Mouse (Mus musculus): ENCODE measurements around the gene Hoxb7.
A peak's percentile ranks its signal among the peaks of the same experiment; 100 is the strongest.

Gene Hoxb7

DNA sequence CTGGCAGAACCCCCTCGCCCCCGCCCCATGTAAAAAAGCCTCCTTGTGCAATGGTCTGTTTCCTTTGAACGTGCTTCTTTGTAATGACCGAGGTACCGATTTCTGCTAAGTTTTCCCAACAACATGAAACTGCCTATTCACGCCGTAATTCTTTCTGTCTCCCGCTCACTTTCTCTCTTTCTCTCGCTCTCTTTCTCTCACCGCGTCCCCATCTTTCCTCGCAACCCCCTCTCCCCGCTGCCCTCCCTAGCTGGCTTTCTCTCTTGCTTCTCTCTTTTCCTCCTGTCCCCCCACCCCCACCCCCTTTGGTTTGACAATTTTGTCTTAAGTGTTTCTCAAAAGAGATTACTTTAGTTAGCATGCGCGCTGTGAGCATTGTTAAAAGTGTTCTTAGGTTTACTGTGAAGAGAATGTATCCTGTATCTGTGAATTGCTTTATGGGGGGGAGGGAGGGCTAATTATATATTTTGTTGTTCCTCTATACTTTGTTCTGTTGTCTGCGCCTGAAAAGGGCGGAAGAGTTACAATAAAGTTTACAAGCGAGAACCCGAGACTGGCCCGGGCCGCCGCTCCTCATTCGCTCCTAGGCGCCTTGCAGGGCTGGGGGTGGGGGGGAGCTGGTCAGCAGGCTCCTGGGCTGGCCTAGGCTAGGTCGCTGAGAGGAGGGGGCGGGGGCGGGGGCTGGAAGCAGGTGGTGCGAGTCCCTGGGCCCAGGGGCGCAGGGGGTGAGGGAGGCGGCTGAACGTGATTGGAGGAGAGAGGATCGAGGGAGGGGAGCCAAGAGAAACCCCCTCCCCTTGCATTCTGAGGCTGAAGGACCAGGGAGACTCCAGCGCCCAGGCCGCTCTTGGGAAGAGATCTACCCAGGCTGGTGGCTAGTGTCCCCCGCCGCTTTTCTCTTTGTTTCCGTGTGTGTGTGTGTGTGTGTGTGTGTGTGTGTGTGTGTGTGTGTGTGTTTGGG is 1.4 kb upstream of the Hoxb7 start:
- DNase-seq (ENCODE audit: low spot score) = no peak

DNA sequence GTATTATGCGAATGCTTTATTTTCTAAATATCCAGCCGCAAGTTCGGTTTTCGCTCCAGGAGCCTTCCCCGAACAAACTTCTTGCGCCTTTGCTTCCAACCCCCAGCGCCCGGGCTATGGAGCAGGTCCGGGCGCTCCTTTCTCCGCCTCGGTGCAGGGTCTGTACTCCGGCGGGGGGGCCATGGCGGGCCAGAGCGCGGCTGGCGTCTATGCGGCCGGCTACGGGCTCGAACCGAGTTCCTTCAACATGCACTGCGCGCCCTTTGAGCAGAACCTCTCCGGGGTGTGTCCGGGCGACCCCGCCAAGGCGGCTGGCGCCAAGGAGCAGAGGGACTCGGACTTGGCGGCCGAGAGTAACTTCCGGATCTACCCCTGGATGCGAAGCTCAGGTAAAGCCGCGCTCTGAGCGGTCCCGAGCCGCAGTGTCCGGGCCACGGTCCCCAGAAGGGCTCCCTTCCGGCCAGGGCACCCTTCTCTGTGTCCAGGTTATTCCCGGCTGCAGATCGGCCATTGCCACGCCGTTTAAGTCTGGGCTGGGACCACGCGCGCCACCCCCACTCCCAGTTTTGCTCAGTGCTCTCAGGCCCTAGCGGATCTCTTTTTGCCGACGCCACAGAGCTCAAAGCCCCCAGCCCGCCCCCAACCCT is 439 bp downstream of the Hoxb7 start:
- no peak for DNase-seq (ENCODE audit: low spot score)

DNA sequence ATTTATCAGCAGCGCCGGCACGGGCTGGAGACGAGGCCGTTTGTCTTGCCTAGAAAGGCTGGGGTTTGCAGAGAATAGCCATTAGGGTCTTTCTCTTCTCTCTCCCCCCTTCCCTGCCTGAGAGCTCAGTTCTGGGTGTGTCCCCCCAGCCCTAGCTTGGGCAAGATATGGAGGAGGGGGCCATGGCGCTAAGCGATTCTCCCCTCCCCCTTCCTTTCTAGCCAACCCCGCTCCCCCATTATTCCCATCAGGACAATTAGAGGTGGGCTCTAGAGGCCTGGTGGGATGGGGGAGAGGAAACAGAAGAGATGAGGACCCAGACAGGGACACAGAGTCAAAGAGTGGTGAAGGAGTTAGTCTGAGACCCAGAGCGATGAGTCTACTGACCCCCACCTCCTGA is 988 bp downstream of the Hoxb7 start:
- no peak for DNase-seq (ENCODE audit: low spot score)

DNA sequence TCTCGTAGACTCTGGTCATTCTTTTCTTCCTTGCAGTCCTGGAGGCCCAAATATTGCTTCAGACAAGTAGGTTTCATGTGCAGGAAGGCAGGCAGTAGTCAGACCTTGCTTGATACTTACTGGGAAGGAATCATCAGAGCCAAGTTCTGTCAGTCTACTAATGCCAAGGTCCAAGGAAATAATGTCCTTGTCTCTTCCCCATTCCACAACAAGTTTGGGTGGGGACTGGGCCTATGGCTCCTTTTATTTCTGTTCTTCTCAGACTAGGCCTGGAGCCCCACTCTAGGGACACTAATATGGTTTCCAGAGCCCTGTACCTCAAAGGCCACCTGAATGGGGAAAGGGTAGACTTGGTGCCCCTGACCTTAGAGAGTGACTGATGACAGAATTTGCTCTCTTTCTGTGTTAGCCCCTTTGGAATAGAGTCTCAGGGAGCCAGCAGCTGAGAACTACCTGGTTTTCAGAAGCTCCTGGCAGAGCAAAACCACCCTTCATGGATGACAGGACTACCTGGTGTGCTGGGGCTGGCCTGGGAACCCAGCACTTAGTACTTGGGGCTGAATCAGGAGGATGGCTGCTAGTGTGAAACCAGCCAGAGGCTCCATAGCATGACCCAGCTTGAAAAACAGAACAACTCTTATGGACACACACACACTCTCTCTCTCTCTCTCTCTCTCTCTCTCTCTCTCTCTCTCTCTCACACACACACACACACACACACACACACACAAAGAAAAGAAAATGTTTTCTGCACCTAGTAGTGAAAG is 2.2 kb downstream of the Hoxb7 start:
- no peak for DNase-seq (ENCODE audit: low spot score)

DNA sequence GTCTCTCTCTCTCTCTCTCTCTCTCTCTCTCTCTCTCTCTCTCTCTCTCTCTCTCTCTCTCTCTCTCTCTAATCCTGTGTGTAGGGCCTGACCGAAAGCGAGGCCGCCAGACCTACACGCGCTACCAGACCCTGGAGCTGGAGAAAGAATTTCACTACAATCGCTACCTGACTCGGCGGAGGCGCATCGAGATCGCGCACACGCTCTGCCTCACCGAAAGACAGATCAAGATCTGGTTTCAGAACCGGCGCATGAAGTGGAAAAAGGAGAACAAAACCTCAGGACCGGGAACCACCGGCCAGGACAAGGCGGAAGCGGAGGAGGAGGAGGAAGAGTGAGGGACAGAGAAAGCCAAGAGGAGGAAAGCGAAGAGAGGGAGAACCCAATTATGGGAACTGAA is 2.9 kb downstream of the Hoxb7 start:
- no peak for DNase-seq (ENCODE audit: low spot score)

DNA sequence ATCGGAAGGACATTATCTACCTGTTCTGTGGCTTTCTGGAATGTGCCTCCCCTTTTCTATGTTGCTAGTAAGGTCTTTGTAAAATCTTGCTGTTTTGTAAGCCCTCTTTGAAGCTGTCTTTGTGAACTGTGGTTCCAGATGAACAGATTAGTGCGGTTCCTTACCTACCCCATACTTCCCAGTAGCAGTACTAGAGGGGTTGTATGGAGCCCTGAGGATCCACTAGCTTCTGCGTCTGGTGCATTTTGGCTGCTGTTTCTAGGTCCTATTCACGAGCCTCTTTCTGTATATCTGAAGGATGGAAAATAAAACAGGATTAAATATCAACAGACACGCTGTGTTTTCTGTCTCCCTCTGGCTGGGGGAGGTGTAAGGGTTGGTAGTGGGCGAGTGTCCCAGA is 3.4 kb downstream of the Hoxb7 start:
- DNase-seq (ENCODE audit: low spot score) = no peak

DNA sequence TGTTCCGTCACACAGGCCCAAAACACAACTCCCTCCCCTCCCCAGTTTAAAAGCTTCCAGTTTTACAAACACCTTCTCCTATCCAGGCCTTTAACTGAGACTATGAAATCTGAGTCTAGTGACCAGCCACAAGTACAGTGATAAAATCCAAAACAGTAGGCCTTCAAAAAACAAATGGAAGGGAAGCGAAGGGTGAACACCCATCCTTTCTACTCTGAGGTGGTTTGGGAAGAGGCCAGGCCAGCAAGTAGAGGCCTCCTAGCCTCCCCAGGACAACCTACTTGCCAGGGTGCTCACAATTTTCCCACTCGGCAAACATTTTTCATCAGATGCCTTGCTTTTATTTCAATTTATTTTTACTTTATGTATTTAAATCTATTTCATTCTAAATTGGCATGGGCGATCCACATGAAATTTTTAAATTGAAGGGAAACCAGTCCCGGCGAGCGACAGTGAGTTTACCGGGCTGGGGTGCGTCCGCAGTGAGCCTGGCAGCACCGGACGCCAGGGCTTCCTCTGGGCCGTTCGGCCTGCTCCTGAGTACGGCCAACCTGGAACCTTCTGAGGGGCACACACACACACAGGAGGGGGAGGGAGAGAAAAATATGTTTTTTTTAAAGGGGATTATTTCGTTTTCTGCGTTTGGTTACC is 4.4 kb downstream of the Hoxb7 start:
- no peak for DNase-seq (ENCODE audit: low spot score)

DNA sequence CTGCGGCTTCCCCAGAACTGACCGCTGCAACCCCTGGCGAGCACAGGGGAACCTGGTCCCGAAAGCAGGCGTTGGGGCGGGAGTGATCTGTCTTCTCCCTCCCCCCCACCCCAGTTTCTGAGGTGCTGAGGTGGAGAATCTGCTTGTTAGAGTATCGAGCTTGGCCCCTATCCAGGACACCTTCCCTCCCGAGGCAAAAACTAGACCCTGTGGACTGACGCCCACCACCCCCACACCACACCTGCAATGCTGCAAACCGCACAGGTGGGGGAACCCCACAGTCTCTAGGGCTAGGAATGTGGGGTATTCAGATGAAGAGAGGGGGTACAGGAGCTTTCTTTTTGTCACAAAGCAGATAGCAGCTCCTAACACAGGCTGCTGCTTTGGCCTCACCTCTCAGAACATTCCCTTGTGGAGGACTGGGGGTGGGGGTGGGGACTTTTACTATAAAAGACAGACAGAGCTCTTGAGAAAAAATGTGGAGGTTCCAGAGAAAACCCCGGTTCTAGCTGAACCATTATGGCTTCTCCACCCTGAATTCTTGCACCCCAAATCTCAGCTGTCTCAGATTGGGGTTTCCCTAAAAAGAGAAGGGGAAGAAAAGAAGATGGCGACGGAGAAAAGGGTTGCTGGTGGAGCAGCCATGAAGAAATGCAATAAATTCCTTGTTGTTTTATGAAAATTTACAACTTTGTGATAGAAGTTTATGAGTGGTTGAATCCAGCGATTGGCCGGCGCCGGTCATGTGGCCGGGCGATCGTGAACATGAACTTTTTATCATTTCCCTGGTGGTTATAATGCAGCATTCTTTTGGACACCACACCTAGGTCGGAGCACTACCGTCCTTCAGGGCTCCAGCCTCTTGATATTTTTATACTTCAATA is 5.5 kb downstream of the Hoxb7 start, which contains the start of gene Hoxb6:
Gene Hoxb6, plus strand, starts transcription at position 796 of the 884 bp plus-strand sequence.
- DNase-seq (ENCODE audit: low spot score) = no peak

DNA sequence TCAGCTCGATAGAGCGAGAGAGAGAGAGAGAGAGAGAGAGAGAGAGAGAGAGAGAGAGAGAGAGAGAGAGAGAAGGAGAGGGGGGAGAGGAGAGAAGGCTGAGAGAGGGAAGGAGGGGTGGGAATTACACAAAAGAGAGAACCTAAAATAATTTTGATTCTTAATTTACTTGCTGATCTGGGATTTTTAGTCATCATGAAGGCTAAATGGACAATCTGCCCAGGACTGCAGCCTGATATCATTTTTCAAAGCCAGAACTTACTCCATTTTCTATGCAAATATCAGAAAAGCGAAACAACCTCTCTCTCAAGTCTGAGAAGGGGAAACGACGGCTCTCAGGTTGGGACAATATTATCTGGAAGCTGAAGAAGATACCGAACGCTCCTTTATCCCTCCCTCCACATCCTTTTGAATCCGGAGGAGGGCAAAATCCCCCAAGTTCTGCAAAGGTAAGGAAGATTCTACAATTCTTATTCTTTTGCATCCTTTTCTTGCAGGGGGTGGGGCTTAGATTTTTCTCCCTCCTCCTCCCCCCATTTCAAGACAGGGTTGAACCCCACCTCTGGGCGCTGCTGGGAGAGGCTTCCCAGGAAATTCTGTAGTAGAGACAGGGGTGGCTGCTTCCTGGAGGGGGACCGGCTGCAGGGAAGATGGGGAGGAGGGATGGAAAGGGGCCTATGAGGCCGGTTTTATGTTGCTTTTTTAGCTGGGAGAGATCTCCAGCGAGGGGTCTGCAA is 6.3 kb downstream of the Hoxb7 start:
- no peak for DNase-seq (ENCODE audit: low spot score)

DNA sequence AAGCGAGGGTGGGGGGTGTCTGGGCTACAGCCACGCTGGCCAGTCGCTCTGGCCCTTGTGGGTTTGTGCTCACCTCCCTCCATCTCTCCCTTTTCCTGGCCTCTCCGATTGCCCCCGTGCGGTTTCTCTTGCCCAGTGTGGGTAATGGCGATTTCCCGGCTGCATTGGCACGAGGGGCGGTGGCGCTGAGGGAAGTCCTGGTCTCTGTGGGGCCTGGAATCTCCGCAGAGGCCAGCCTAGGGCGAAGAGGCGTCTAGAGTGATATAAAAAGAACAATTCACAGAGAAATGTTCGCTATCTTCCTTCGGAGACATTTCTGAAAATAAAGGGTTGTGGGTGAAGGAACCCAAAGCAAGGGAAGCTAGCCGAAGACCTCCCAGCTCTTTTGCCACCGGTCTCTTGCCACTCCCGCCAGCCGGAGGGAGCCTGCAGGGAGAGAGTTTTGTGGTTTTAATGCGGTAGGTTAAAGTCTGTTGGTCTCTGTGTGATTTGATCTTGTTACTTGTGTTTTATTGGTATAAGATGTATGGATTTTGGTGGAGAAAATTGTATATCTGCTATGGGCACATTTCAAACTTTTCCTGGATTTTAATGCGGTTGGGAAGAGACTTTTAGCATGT is 7.0 kb downstream of the Hoxb7 start:
- no peak for DNase-seq (ENCODE audit: low spot score)

DNA sequence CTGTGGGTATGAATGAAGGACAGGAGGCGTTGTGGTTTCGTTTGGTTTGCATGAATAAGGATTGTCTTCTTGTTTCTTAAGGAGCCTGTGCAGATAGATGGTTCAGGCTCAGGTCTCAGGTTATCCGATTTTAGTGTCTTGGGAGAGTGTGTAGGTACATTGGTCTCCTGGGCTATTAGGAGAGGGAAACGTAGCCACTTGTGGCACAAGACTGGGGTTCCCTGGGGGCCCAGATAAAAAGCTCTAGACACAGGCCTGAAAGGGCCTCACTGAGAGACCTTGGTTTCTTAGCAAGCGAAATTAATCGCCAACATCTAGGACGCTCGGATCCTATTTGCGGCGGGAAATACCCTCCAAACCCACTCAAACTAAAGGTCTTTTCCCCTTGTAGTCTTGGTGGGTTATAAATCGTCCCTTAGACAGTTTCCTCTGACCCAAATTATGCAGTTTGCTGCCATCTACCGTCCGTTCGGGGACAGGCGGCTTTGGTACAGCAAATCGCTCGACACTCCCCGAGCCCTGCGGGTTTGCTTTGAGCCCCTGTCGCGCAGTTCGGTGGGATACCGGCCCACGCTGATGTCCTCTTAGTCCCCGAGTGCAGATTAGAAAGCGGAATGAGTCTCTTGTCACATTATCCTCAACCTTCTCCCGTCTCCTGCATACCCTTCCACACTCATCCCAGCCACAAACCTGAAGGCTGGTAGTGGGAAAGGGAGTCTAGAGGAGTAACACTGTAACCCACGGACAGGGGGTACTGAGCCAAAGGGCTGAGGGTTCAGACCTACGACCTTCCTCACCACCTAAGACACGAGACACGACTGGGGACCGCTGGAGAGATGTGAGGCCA is 8.0 kb downstream of the Hoxb7 start:
- peak; percentile 69 for DNase-seq (ENCODE audit: low spot score)

DNA sequence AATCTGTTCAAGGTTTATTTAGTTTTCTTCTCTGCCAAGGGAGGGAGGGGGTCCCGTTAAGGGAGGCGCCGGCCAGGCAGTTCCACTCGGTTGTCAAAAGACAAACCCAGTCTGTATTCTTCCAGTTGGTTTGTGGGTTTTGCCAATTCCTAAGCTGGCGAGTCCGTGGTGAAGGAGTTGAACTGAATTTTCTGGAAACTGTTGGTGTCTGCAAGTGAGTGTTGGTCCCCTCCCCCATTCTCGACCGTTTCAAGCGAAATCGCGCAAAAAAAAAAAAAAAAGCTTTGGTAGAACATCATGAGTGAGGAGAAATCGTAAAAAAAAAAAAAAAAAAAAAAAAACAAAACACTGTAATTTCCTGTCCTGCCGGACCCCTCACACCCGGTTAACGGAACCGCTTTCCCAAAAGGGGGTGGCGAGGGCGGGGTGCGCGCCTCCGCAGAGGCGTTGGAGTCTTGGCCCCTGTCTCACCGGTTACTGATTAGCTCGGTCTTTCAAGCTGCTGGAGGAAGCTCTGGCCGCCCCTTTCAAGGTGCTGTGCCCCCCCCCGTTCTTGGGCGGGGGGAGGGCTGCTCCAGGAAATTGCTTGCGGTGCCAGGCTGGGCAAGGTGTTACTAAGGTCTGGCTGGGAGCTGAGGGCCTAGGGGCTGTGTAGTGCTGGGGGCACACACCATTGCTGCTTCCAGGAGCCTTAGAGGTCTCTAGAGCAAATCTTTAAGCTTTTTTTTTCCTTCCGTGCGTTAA is 8.8 kb downstream of the Hoxb7 start:
- DNase-seq (ENCODE audit: low spot score) = no peak

DNA sequence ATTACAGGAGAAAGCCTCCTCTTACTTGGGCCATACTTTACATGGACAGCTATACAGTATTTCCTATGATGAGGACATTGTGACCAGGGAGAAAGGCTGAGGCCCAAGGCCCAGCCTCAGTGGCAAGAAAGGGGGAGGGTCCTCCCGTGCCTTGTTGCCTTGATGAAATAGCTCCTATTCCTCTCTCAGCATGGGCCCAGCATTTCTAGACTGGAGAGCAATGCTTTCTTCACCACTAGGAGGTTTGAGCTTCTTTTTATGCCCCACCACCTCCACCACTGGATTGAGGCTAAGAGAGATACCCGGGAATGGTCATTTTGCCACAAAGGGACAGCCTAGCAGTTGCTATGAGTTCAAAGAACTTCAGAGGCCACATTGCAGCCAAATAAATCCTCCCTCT is 10.6 kb downstream of the Hoxb7 start:
- no peak for DNase-seq (ENCODE audit: low spot score)

DNA sequence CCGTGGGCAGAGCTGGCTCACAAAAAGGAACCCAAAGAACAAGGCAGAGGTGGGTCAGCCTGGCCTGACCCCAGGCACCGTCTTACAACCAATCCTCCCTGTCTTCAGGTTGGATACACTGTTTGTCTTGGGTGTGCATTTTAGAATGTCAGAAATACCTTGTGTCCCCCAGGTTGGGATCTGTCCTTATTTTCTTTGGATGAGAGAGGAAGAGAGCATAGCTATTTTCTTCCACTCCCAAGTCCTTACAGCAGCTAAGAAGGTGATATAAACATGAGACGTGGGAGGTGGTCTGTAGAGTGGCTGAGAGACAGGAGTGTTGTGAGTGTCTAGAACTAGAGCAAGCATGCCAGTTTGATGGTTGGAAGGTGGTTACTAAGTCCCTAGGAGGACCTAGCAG is 11.0 kb downstream of the Hoxb7 start:
- DNase-seq (ENCODE audit: low spot score) = no peak

DNA sequence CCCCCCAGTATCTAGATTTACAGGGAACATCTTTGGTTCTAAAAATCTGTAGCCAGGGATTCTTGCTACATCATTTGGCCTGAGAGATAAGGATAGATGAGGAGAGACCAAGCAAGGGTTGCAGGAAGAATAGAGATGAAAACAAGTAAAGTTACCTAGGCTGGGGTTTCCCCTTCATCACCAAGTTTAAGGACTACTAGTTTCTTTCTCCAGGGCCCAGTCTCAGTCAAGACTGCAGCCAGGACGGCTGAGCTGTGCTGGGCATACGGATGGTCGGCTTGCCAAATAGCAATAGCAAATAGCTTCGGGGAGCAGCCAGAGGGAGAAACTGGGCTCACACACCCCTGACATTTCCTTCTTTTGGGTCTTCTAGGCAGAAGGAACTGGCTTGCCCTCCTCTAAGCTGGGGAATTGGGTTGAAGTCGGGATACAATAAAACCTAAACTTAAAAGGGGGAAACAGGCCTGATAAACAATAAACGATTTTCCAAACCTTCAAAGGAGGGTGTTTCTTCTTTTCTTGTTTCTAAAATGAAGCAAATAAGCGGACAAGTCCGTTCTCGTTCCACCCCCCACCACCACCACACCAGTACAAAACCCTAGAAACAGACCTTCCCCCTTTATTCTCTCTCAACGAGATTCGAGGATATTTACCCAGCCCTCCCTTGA is 11.7 kb downstream of the Hoxb7 start:
- no peak for DNase-seq (ENCODE audit: low spot score)

DNA sequence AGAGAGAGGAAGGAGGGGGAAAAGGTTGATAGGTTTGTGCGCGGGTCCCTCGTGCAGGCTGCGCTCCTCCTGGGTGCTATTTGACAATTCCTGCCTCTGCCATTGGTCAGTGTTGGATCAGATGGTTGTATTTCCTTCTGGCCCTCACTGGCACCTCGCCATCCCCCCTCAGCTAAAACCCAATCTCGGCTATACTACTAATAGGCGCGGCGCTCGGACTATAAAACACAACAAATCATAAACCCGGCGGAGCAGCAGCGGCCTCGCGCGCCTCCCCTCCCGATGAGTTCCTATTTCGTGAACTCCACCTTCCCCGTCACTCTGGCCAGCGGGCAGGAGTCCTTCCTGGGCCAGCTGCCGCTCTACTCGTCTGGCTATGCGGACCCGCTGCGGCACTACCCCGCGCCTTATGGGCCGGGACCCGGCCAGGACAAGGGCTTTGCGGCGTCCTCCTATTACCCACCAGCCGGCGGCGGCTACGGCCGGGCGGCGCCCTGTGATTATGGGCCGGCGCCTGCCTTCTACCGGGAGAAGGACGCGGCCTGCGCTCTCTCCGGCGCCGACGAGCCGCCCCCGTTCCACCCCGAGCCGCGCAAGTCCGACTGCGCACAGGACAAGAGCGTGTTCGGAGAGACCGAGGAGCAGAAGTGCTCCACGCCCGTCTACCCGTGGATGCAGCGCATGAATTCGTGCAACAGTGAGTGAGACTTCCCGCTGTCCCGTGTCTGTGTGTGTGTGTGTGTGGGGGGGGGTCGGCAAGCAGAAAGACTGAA is 12.7 kb downstream of the Hoxb7 start:
- DNase-seq (ENCODE audit: low spot score) = no peak

DNA sequence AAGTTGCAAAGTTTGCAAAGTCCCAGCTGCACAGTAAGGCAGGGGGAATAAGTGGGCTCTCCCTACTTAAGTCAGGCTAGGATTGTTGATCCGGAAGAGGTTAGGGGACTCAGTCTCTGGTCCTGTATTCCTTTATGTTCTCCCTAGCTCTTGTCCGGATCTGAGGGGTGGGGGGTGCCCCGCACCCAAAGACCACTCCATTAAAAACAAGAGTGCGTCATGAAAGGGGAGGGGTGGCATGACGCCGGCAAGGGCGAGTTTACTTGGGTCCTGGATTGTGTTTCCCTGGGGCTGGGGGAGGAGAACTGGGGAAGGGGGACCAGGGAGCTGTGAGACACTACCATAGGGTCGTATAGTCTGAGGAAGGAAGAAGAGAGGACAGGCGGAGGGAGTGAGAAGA is 13.4 kb downstream of the Hoxb7 start:
- DNase-seq (ENCODE audit: low spot score) = no peak
